Mouse (Mus musculus) myocyte (in vitro differentiated cells): ENCODE data around the gene Irgm2. TPM values are rescaled to one million over a fixed set of nuclear protein-coding genes. Genes with fewer than 3 reads are reported as not detected.

ENCODE experiments used
- H3K27me3 ChIP-seq: one replicate; pipeline ENCODE4 v1.6.1; 2011; ENCODE audit not compliant: control insufficient read depth, insufficient read depth, insufficient read length
- H3K36me3 ChIP-seq: one replicate; pipeline ENCODE4 v1.6.1; 2011; ENCODE audit not compliant: control insufficient read depth, insufficient read depth
- H3K4me2 ChIP-seq: one replicate; pipeline ENCODE4 v1.6.1; 2011; ENCODE audit warnings: low read depth, control low read depth
- H3K4me3 ChIP-seq: one replicate; pipeline ENCODE4 v1.5.1; 2011; ENCODE audit warnings: mild to moderate bottlenecking, control low read depth, moderate library complexity
- H3K79me2 ChIP-seq: one replicate; pipeline ENCODE4 v1.6.1; 2011; ENCODE audit not compliant: control insufficient read depth, insufficient read depth
- H3ac ChIP-seq: one replicate; pipeline ENCODE4 v1.6.1; 2011; ENCODE audit not compliant: control insufficient read depth, insufficient read length
- CEBPB ChIP-seq: IDR thresholded peaks from 2 replicates; pipeline ENCODE4 v1.6.1; 2011; ENCODE audit warnings: mild to moderate bottlenecking, moderate library complexity; ENCODE audit not compliant: poor library complexity, insufficient read depth, severe bottlenecking
- E2F4 ChIP-seq: IDR thresholded peaks from one replicate; pipeline ENCODE4 v1.6.1; 2011; ENCODE audit warnings: mild to moderate bottlenecking, control low read depth, moderate library complexity; ENCODE audit not compliant: insufficient read depth
- MAX ChIP-seq: IDR thresholded peaks from one replicate; pipeline ENCODE4 v1.6.1; 2011; ENCODE audit warnings: low read depth, mild to moderate bottlenecking, control low read depth
- MYOD1 ChIP-seq, 3 experiments: IDR thresholded peaks; one replicate each; pipeline ENCODE4 v1.6.1; 2011; ENCODE audit warnings: control low read depth in 2 of 3, low read depth in 2 of 3, mild to moderate bottlenecking in 2 of 3, moderate library complexity in 1 of 3; ENCODE audit not compliant: insufficient read length in 2 of 3, control insufficient read depth in 1 of 3
- MYOG ChIP-seq, 3 experiments: IDR thresholded peaks; one replicate each; pipeline ENCODE4 v1.6.1; 2011; ENCODE audit warnings: control low read depth in 2 of 3, low read depth in 2 of 3, mild to moderate bottlenecking in 2 of 3; ENCODE audit not compliant: insufficient read length in 2 of 3, control insufficient read depth in 1 of 3, insufficient read depth in 1 of 3
- POLR2A ChIP-seq: IDR thresholded peaks from one replicate; pipeline ENCODE4 v1.6.1; 2011; ENCODE audit warnings: low read depth, mild to moderate bottlenecking, control low read depth, moderate library complexity; ENCODE audit not compliant: insufficient read length
- POLR2AphosphoS2 ChIP-seq: IDR thresholded peaks from one replicate; pipeline ENCODE4 v1.6.1; 2011; ENCODE audit warnings: low read depth, control low read depth; ENCODE audit not compliant: insufficient read length
- REST ChIP-seq: IDR thresholded peaks from one replicate; pipeline ENCODE4 v1.6.1; 2011; ENCODE audit warnings: mild to moderate bottlenecking, control low read depth, moderate library complexity; ENCODE audit not compliant: insufficient read depth, insufficient read length
- SRF ChIP-seq: IDR thresholded peaks from one replicate; pipeline ENCODE4 v1.6.1; 2011; ENCODE audit warnings: low read depth; ENCODE audit not compliant: control insufficient read depth, insufficient read length
- TCF12 ChIP-seq: IDR thresholded peaks from one replicate; pipeline ENCODE4 v1.6.1; 2011; ENCODE audit warnings: mild to moderate bottlenecking, control low read depth; ENCODE audit not compliant: poor library complexity, insufficient read depth, severe bottlenecking
- TCF3 ChIP-seq: IDR thresholded peaks from one replicate; pipeline ENCODE4 v1.6.1; 2011; ENCODE audit warnings: low read depth, control low read depth; ENCODE audit not compliant: insufficient read length
- USF1 ChIP-seq: IDR thresholded peaks from one replicate; pipeline ENCODE4 v1.6.1; 2011; ENCODE audit warnings: low read depth, mild to moderate bottlenecking, control low read depth, moderate library complexity
- polyA plus RNA-seq: library from polyadenylated mRNA; unstranded; fragments of >200 nt; fragmentation: generic; extraction: Trizol; gene quantifications from one replicate; pipeline ENCODE4 v1.2.1, GENCODE M21; 2012; ENCODE audit warnings: missing spikeins

Gene Irgm2
- polyA plus RNA-seq, 1 experiment = 0.77 TPM

- no peak for TF ChIP-seq CEBPB
- Histone ChIP-seq H3ac (no peak overlapping the region), H3K79me2 (no peaks in the 10 kb centered on the region), H3K4me3 (no peak overlapping the region), H3K27me3 (no peaks in the 10 kb centered on the region), H3K4me2 (no peak overlapping the region), H3K36me3 (no peaks in the 10 kb centered on the region)
Observed at GRCm38 (mm10) chr11:58238840-58239791, 39.7 kb downstream of the Irgm2 start.

- no peak for TF ChIP-seq MAX
- TF ChIP-seq MYOG (IDR thresholded peaks at IDR 0.05; ENCODE audit: control insufficient read depth in 1 of 3, insufficient read depth in 1 of 3, insufficient read length in 2 of 3, low read depth in 2 of 3) = no peak
- no peak for TF ChIP-seq POLR2A
- no peak for TF ChIP-seq CEBPB
- TF ChIP-seq USF1 = no peak
- no peak for TF ChIP-seq TCF3
- no peak for TF ChIP-seq TCF12
- no peak for TF ChIP-seq SRF
- no peak for TF ChIP-seq E2F4
- no peaks in the 10 kb centered on the region for H3K36me3 ChIP-seq
- no peak overlapping the region for H3K4me2 ChIP-seq
- no peak overlapping the region for H3ac ChIP-seq
- no peak overlapping the region for H3K4me3 ChIP-seq
- H3K27me3 ChIP-seq = no peaks in the 10 kb centered on the region
- no peaks in the 10 kb centered on the region for H3K79me2 ChIP-seq
Observed at GRCm38 (mm10) chr11:58247294-58247693, 47.9 kb downstream of the Irgm2 start.

- H3ac ChIP-seq = no peak overlapping the region
- no peaks in the 10 kb centered on the region for H3K27me3 ChIP-seq
- no peak overlapping the region for H3K4me3 ChIP-seq
- TF ChIP-seq POLR2AphosphoS2 (no peak), MAX (no peak), TCF12 (no peak), POLR2A (no peak), CEBPB (no peak), TCF3 (no peak), USF1 (no peak), SRF (no peak), E2F4 (no peak), REST (no peak), MYOD1 (IDR thresholded peaks at IDR 0.05; ENCODE audit: control insufficient read depth in 1 of 3, insufficient read length in 2 of 3, low read depth in 2 of 3) (no peak), MYOG (IDR thresholded peaks at IDR 0.05; ENCODE audit: control insufficient read depth in 1 of 3, insufficient read depth in 1 of 3, insufficient read length in 2 of 3, low read depth in 2 of 3) (no peak)
- H3K36me3 ChIP-seq = no peaks in the 10 kb centered on the region
- no peak overlapping the region for H3K4me2 ChIP-seq
- H3K79me2 ChIP-seq = no peaks in the 10 kb centered on the region
Observed at GRCm38 (mm10) chr11:58249203-58249981, 50.0 kb downstream of the Irgm2 start.

GRCm38 (mm10) chr11:58250550-58250949 lies 51.1 kb downstream of the Irgm2 start:
- H3K4me2 ChIP-seq = no peak overlapping the region
- no peak overlapping the region for H3ac ChIP-seq
- H3K36me3 ChIP-seq = no peaks in the 10 kb centered on the region
- TF ChIP-seq MAX = no peak
- TF ChIP-seq CEBPB = 0 out of 2 replicates have a peak, but pooled peaks have one; percentile 29
- TF ChIP-seq USF1 = no peak
- no peak overlapping the region for H3K4me3 ChIP-seq
- no peaks in the 10 kb centered on the region for H3K27me3 ChIP-seq
- H3K79me2 ChIP-seq = no peaks in the 10 kb centered on the region

DNA sequence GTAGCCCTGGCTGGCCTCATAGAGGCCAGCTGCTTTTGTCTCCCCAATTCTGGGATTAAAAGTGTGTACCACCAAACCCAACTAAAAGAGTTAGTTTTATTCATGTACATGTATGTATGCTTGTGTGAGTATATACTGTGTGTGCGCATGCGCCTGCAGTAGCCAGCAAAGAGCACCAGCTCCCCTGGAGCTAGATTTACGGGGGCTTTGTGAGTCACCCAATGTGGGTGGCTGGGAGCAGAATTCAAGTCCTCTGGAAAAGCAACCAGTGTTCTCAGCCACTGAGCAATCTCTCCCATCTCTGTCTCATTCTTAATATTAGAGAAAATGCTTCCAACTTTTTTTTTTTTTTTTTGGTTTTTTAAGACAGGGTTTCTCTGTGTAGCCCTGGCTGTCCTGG lies 55.0 kb downstream of the Irgm2 start:
- Histone ChIP-seq H3K4me2 (no peak overlapping the region), H3K79me2 (no peaks in the 10 kb centered on the region), H3K4me3 (no peak overlapping the region), H3ac (no peak overlapping the region), H3K36me3 (no peaks in the 10 kb centered on the region), H3K27me3 (no peaks in the 10 kb centered on the region)
- TF ChIP-seq USF1 = no peak
- no peak for TF ChIP-seq TCF12
- no peak for TF ChIP-seq TCF3
- no peak for TF ChIP-seq REST
- no peak for TF ChIP-seq POLR2A
- TF ChIP-seq MAX = no peak
- TF ChIP-seq MYOD1 (IDR thresholded peaks at IDR 0.05; ENCODE audit: control insufficient read depth in 1 of 3, insufficient read length in 2 of 3, low read depth in 2 of 3) = no peak
